Mouse (Mus musculus) gastrocnemius, adult 8-10 months (tissue): ENCODE results near the gene Gm20388. TPM values are rescaled to one million over a fixed set of nuclear protein-coding genes. Genes with fewer than 3 reads are reported as not detected.

Experiments used
- DNase-seq, 2 experiments: peaks; one replicate each; pipeline ENCODE4 v3.0.0; 2022; ENCODE audit warnings: low spot score in 2 of 2
- total RNA-seq, 4 experiments: library from RNA; stranded (reverse); gene quantifications; 2 replicates each; pipeline ENCODE4 v1.2.4; 2022

Gene Gm20388
- total RNA-seq, 4 experiments from 2014 or later, result 4.4 to 20.0 (median 7.9) TPM; not detected in 1

GRCm38 (mm10) chr8:121828376-121829023 lies 1917.9 kb downstream of the Gm20388 start:
- no peak for DNase-seq

DNA sequence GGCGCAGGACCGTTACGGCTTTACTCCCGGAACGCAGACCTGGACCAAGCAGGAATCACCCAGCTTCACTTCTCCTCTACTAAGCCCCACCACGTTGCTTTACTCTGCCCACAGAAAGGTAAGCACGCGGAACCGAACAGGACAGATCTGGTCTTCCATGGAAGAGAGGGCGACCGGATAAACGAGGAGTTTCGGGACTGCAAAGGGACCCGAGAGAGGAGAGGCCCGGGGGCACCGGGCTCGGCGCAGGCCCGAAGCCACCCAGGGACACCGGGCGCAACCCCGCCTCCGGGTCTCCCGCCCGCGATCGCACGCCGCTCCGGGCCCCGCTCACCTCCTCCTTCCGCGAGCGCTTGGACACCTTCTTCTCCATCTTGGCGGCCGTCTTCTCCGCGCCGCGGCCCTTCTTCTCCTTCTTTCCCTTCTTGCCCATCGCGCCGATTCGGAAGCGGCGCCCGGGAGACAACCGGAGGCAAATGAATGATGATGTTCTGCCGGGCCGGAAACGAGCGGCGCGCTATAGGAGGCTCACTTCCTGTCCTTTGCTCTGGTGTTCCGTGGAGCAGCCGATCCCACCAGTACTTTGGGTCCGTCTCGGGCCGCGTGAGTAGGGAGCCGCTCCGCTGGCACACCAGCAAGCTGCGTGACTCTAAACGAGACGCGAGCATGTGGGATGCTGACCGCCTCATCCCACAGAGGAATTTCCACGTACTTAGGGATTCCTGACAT lies 1918.6 kb downstream of the Gm20388 start, which contains the start of gene Klhdc4:
TSS of gene Klhdc4 (minus strand) at position 522 of the 729 bp plus-strand sequence.
- DNase-seq, result peak; percentile 73 to 77

DNA sequence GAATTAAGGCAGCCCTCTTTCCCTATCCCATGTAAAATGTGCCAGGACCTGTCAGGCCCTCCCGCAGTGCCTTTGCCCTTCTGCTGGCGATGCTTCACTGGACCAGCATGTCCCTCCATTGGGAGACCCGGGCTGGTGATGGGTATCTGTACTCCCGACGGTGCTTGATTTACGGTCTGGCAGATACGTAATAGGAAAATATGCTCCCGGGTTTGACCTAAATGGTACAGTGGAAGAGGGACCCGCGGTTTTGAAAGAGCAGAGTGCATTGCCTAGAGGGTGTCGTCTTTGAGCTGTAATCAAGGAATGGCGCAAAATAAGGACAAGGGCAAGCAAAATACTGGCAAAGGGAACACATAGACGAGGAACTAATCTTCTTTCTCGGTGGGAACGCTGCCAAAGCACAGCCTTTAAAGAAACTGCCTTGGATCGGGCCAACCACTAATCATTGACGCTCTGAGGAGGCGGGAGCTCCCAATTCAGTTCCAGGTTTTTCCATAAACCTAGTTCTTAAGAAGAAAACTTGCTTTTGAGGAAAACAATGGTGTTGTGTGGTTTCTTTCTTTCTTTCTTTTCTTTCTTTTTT lies 1919.2 kb downstream of the Gm20388 start:
- DNase-seq, result no peak

GRCm38 (mm10) chr8:121832061-121832460 lies 1921.4 kb downstream of the Gm20388 start:
- DNase-seq, result no peak

- DNase-seq, result peak; percentile 26 to 42
Observed at GRCm38 (mm10) chr8:121832503-121832902, 1921.9 kb downstream of the Gm20388 start.

- no peak for DNase-seq
Observed at GRCm38 (mm10) chr8:121841242-121841641, 1930.6 kb downstream of the Gm20388 start.

DNA sequence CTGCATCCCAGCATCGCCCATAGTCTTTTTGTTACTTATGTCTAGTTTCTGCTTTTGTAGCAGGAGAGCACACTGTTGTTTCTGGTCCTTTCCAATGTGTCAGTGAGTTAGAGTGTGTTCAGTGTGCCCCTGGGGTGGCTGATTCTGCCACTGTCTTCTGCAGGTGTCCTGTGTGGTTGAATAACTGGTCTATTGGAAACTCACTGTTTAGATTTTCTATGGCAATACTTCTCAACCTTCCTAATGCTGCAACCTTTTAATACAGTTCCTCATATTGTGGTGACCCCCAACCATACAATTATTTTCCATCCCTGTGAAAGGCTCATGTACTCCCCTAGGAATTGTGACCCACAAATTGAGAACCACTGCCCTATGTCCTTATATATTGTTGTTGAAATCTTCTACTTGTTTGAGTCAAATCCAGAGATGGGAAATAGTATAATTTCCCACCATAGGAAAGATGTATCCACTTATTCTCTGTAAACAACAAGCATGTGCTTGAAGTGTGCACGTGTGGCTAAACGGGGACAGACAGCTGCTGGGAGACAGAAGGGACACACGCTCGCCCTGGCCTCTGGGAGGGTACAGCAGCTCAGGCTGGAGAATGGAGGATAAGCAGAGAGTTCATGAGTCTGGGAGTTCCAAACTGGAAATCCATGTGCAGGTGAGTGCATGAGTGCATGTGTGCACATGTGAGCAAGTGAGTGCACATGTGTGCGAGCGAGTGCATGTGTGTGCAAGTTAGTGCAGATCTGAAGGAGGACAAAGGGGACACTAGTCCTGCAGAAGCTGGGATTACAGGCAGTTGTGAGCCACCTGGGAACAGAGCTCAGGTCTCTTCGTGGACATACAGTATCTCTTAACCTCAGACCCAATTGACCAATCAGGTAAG lies 1931.7 kb downstream of the Gm20388 start:
- DNase-seq, result no peak

DNA sequence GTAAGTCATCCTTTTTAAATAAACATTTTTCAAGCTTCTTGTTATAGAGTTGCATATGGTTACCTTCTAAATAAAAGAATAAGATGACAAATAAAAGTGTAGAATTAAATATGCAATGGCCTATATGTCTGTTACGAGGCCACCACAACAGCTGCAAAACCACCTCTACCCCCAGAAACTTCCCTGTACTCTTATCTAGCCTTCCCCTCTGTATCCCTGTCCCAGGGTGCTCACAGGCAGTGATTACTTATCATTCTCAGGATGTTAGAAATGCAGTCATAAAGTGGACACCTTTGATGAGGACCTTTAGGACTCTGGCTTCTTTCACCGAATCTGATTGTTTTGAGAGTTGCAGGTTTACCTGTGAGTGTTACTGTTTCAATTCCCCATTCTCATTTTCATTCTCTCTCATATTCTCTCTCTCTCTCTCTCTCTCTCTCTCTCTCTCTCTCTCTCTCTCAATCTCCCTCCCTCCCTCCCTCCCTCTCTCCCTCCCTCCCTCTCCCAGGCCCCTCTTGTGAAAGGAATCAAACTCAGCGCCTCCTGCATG lies 1932.6 kb downstream of the Gm20388 start:
- DNase-seq, result no peak

- DNase-seq, result no peak
Observed at GRCm38 (mm10) chr8:121844765-121845164, 1934.1 kb downstream of the Gm20388 start.

GRCm38 (mm10) chr8:121846815-121847214 lies 1936.2 kb downstream of the Gm20388 start:
- no peak for DNase-seq

DNA sequence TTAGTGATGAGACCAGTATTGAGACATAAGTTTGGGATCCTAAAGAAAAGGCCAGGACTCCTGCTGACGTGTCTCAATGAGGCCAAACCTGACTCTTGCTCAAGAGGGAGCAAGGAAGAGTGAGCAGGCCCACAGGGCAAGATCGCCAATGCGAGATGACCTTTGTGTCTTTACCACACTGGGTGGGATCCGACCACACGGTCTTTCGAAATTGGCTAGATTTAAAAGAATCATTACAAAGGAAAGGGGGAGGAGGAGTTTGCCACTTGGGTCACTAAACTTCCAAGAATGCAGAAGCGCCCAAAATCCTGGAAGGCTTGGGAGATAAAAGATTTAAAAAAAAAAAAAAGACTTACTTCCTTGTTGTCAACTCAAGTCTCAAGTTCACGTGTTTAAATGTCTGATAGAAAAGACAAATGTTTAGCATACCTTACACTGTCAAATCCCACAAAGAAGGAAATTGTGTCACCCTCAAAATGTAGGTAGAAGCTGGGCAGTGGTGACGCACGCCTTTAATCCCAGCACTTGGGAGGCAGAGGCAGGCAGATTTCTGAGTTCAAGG lies 1936.7 kb downstream of the Gm20388 start:
- no peak for DNase-seq

GRCm38 (mm10) chr8:121847987-121848386 lies 1937.3 kb downstream of the Gm20388 start:
- no peak for DNase-seq

DNA sequence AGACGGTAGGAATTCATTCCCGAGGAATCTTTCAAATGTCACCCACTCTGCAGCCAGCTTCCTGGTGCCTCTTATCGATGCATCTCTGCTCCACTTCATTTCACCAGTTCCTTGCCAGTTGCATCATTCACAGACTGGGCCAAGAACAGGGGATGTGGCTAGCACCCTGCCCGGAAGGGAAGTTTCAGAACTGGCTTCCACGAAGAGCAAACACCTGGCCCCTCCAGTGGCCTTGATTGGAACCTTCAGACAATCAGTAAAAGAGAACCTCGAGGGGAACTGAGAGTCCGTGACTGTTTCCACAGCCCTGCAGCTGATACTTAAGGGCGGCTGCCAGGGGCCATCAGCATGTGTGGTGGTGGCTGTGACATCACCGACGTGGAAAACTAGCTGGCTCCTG lies 1937.9 kb downstream of the Gm20388 start:
- no peak for DNase-seq

DNA sequence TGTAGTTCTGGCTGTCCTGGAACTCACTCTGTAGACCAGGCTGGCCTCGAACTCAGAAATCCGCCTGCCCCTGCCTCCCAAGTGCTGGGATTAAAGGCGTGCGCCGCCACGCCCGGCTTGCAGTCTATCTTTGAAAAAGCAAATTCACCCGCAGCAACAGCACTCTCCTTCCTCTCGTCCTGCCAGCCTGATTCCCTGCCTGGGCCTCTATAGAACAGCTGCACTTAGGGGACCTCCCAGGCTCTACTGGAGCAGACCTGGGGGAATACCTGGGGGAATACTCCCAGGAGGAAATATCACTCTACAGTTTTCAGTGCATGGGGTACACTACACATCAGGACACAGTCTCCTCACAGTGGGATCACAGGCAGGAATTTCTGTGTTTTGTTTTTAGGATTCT lies 1938.7 kb downstream of the Gm20388 start:
- DNase-seq, result no peak

DNA sequence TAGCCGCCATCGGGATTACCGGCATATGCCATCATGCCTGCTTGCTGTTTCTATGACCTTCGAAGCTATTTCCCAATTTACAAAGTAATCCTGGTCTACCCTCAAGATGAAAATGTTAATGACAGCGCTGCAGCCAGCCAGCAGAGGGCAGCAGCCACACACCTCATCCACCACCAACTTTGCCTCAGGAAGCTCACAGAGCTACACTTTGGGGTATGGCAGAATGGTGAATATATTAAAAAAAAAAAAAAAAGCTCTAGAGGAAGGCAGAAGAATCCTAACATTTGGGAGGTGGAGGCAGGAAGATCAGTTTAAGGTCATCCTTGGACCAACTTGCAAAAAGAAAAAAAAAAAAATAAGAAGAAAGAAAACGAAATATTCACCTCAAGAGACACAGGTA lies 1939.4 kb downstream of the Gm20388 start:
- DNase-seq, result peak; percentile 46 to 47

GRCm38 (mm10) chr8:121850436-121850820 lies 1939.8 kb downstream of the Gm20388 start:
- no peak for DNase-seq

GRCm38 (mm10) chr8:121850821-121851470 lies 1940.3 kb downstream of the Gm20388 start:
- DNase-seq, result peak; percentile 94 to 96

GRCm38 (mm10) chr8:121851716-121852115 lies 1941.1 kb downstream of the Gm20388 start:
- no peak for DNase-seq

DNA sequence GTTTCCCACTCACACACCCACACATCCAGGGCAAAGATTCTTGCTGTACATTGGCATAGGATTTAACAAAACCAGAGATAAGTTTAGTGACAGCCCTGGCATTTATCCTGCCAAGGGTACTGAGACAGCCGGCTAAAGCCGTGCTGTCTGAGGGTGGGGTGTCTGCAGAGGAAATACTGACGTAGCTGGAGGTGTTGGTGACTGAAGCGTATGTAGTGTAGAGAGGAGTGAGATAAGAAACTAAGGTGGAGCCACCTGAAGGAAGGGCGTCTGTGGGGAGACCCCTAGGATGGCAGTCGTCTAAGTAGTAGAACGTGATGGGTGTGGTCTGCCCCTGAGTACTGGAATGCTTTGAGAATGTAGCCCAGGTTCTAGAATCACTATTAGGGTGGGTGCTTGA lies 1941.8 kb downstream of the Gm20388 start:
- no peak for DNase-seq

DNA sequence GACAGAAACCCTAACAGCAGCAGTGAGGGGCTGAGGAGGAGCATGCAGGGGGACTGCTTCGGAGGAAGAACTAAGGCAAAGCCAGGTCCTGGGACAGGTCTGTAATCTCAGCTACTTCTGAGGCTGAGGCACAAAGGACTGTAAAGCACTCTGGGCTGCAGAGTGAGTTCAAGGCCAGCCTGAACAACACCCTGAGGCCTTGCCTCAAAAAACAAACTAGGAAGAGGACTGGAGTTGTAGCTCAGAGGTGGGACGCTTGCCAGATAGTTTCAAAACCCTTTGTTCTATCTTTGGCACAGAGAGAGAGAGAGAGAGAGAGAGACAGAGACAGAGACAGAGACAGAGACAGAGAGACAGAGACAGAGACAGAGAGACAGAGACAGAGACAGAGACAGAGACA lies 1942.9 kb downstream of the Gm20388 start:
- DNase-seq, result no peak
